Mouse (Mus musculus): ENCODE results near the gene Mthfr. TPM values are rescaled to one million over a fixed set of nuclear protein-coding genes. Genes with fewer than 3 reads are reported as not detected.

Mthfr gene
- polyA plus RNA-seq, 2 experiments from 2014 or later = 6.8 to 23.1 TPM

- ATAC-seq = no peak
These were observed 27.0 kb downstream of the Mthfr start for GRCm38 (mm10) chr4:148065702-148066400.

- no peak for ATAC-seq
These were observed 27.5 kb downstream of the Mthfr start for GRCm38 (mm10) chr4:148066401-148066744.

GRCm38 (mm10) chr4:148067346-148067745 is 28.5 kb downstream of the Mthfr start:
- no peak for ATAC-seq

GRCm38 (mm10) chr4:148069602-148070218 is 30.8 kb downstream of the Mthfr start:
- peak; percentile 80 for ATAC-seq

GRCm38 (mm10) chr4:148071508-148071907 is 32.6 kb downstream of the Mthfr start:
- ATAC-seq = no peak

GRCm38 (mm10) chr4:148074521-148075189 is 35.8 kb downstream of the Mthfr start:
- peak; percentile 71 for ATAC-seq

GRCm38 (mm10) chr4:148075259-148075658 is 36.4 kb downstream of the Mthfr start:
- peak; percentile 77 for ATAC-seq

- no peak for ATAC-seq
These were observed 37.0 kb downstream of the Mthfr start for GRCm38 (mm10) chr4:148075881-148076280.

- ATAC-seq = no peak
These were observed 40.3 kb downstream of the Mthfr start for GRCm38 (mm10) chr4:148079212-148079611.

GRCm38 (mm10) chr4:148079944-148080596 is 41.2 kb downstream of the Mthfr start:
- no peak for ATAC-seq

- ATAC-seq = no peak
These were observed 41.7 kb downstream of the Mthfr start for GRCm38 (mm10) chr4:148080597-148080973.

- no peak for ATAC-seq
These were observed 42.3 kb downstream of the Mthfr start for GRCm38 (mm10) chr4:148081201-148081600.

GRCm38 (mm10) chr4:148082257-148083044 is 43.6 kb downstream of the Mthfr start:
- peak; percentile 71 for ATAC-seq

- ATAC-seq = no peak
These were observed 44.5 kb downstream of the Mthfr start for GRCm38 (mm10) chr4:148083176-148083899.

- no peak for ATAC-seq
These were observed 45.4 kb downstream of the Mthfr start for GRCm38 (mm10) chr4:148084261-148084714.

GRCm38 (mm10) chr4:148085131-148085906 is 46.4 kb downstream of the Mthfr start:
- ATAC-seq = no peak

GRCm38 (mm10) chr4:148085907-148086305 is 47.0 kb downstream of the Mthfr start:
- no peak for ATAC-seq

- ATAC-seq = no peak
These were observed 48.4 kb downstream of the Mthfr start for GRCm38 (mm10) chr4:148087091-148087906.

GRCm38 (mm10) chr4:148087907-148088527 is 49.1 kb downstream of the Mthfr start, which contains the start of gene Agtrap:
TSS of gene Agtrap (minus strand) at chr4:148088031.
- peak; percentile 99 for ATAC-seq

All from CD4-positive, CD25-positive, alpha-beta regulatory T cell, adult 4 months (primary cell).